Comparison of ENCODE assay signal across 30 mouse cellular contexts in the genomic region with DNA sequence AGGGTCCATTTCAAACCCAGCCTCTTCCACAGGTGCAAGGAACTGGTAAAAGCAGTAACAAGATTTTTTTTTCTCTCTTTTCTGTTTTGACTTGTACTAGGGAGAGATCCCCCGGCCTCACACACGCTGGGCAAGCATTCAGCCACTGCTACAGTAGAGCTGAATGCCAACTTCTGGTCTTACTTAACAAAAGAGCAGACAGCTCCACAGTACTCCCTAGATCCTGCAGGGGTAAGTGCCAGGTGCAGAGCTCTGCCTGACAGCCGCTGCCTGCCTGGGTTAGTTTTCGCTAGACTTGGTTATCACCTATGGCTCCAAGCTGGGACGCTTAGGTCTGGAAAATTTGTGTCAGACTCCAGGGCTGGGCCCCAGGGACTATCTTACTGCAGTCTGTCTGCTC. TPM values are rescaled to one million over a fixed set of nuclear protein-coding genes. Genes with fewer than 3 reads are reported as not detected.
DNase-seq lines count a peak whose midpoint lies in the region; ATAC-seq and TF ChIP-seq lines count a peak whose summit lies in the region.
"Had no signal": no experiment of that assay in that cellular context is flagged by ENCODE, and none has a peak within 500 bp of the region (broad histone marks: within the 10 kb centered on the region; RNA-seq: fewer than 3 reads in every experiment).

No protein-coding gene starts in this region.

- peak; percentile 23 to 26 for DNase-seq in cerebellum, postnatal 10 days
- DNase-seq in cerebellum, postnatal 36 days, result no peak
- no peak for DNase-seq in heart, postnatal 4 days
- peak; percentile 40 for DNase-seq in CH12.LX (ENCODE audit: extremely low read depth)
- DNase-seq in limb, embryonic 11.5 days (ENCODE audit: low spot score), result peak; percentile 57
- no peak for DNase-seq in liver, embryonic 11.5 days (ENCODE audit: low spot score)
- DNase-seq in gastrocnemius, postnatal 25 days, result no peak
- DNase-seq: adrenal gland, postnatal 36 days; cerebellum, adult 11 months; cerebellum, adult 9-11 months; gastrocnemius, postnatal 10 days; heart, adult 18-20 months; heart, postnatal 10 days; kidney, adult 18-20 months; layer of hippocampus, adult 9-11 months; thymus, adult 2 months; thymus, postnatal 4 days had no signal

- TF ChIP-seq EP300 in CH12.LX (IDR thresholded peaks at IDR 0.05; ENCODE audit: low read length), result peak; percentile 44; the same call in 1 of the 2 replicates

- no peak for TF ChIP-seq CTCF in CH12.LX (conservative IDR thresholded peaks at IDR 0.05 in 1 of 2, IDR thresholded peaks at IDR 0.05 in 1 of 2; ENCODE audit: low read depth in 2 of 2, low read length in 2 of 2)

- no peaks in the 10 kb centered on the region for H3K79me2 ChIP-seq in CH12.LX (replicated peaks; ENCODE audit: control insufficient read depth, extremely low read depth, insufficient read depth, poor library complexity, severe bottlenecking)

- no peak overlapping the region for H3K4me2 ChIP-seq in heart, embryonic 15.5 days
- H3K4me2 ChIP-seq in CH12.LX (ENCODE audit: insufficient read depth, low read depth, poor library complexity, severe bottlenecking), result no peak overlapping the region
- H3K4me2 ChIP-seq in limb, embryonic 11.5 days (ENCODE audit: low read depth, severe bottlenecking), result no peak overlapping the region
- no peak overlapping the region for H3K4me2 ChIP-seq in liver, embryonic 11.5 days
- H3K4me2 ChIP-seq: embryonic facial prominence, embryonic 12.5 days; forebrain, embryonic 13.5 days; hindbrain, embryonic 13.5 days; limb, embryonic 15.5 days; liver, embryonic 15.5 days; midbrain, embryonic 15.5 days had no signal

- in situ Hi-C loops in CH12.LX (cut with MboI; ENCODE audit: low pct_ligation_motif_present, low pct_unique_long_range_greater_than_20kb, low sequenced_read_pairs), result loop anchor here (5.0 to 25.0 kb wide), 3 partner anchors 102 to 837 kb away; no protein-coding TSS in a partner anchor

- ATAC-seq in heart, embryonic 15.5 days (replicated peaks; ENCODE audit: insufficient number of reproducible peaks, insufficient read depth, low FRiP score, low read depth), result no peak
- no peak for ATAC-seq in limb, embryonic 11.5 days (ENCODE audit: insufficient number of reproducible peaks, low FRiP score, low TSS enrichment, low read depth)
- no peak for ATAC-seq in liver, embryonic 11.5 days (replicated peaks; ENCODE audit: low FRiP score)
- ATAC-seq: forebrain, embryonic 13.5 days; inflammation-experienced regulatory T-cells, adult 6 months; midbrain, embryonic 15.5 days had no signal

- H3K9me3 ChIP-seq in heart, embryonic 15.5 days (replicated peaks), result no peaks in the 10 kb centered on the region
- peaks cover 7% of the 10 kb centered on the region for H3K9me3 ChIP-seq in CH12.LX (replicated peaks; ENCODE audit: low read length)
- H3K9me3 ChIP-seq in limb, embryonic 11.5 days (ENCODE audit: control insufficient read depth, low read length), result no peaks in the 10 kb centered on the region
- no peaks in the 10 kb centered on the region for H3K9me3 ChIP-seq in liver, embryonic 11.5 days (ENCODE audit: control insufficient read depth, low read length)
- H3K9me3 ChIP-seq: embryonic facial prominence, embryonic 12.5 days; forebrain, embryonic 13.5 days; hindbrain, embryonic 13.5 days; limb, embryonic 15.5 days; liver, embryonic 15.5 days; midbrain, embryonic 15.5 days had no signal

- WGBS in heart, embryonic 15.5 days, result 49% methylated on average over 5 of the region's 5 CpGs
- 66% methylated on average over 5 of the region's 5 CpGs for WGBS in limb, embryonic 11.5 days
- 82% methylated on average over 5 of the region's 5 CpGs for WGBS in liver, embryonic 11.5 days

- no peak for TF ChIP-seq POLR2A in CH12.LX (IDR thresholded peaks at IDR 0.05; ENCODE audit: low read depth, low read length)

- dilution Hi-C loops in CH12.LX (cut with MboI; ENCODE audit: extremely low pct_ligation_motif_present, extremely low pct_unique_long_range_greater_than_20kb, low sequenced_read_pairs), result no loop called here

- H3K27me3 ChIP-seq in heart, embryonic 15.5 days, result no peaks in the 10 kb centered on the region
- H3K27me3 ChIP-seq in CH12.LX (replicated peaks), result no peaks in the 10 kb centered on the region
- no peaks in the 10 kb centered on the region for H3K27me3 ChIP-seq in limb, embryonic 11.5 days (ENCODE audit: control insufficient read depth, insufficient read depth, low read length)
- no peaks in the 10 kb centered on the region for H3K27me3 ChIP-seq in liver, embryonic 11.5 days (replicated peaks; ENCODE audit: control insufficient read depth, insufficient read depth, low read length)
- H3K27me3 ChIP-seq: embryonic facial prominence, embryonic 12.5 days; forebrain, embryonic 13.5 days; hindbrain, embryonic 13.5 days; liver, embryonic 15.5 days; midbrain, embryonic 15.5 days had no signal

- no peak overlapping the region for H3K4me3 ChIP-seq in heart, embryonic 15.5 days
- H3K4me3 ChIP-seq in CH12.LX (replicated peaks in 1 of 3; ENCODE audit: low read depth in 2 of 3, low read length in 2 of 3, poor library complexity in 1 of 3), result no peak overlapping the region
- no peak overlapping the region for H3K4me3 ChIP-seq in limb, embryonic 11.5 days (ENCODE audit: low read depth, low read length)
- no peak overlapping the region for H3K4me3 ChIP-seq in liver, embryonic 11.5 days (ENCODE audit: low read depth, low read length)
- H3K4me3 ChIP-seq: embryonic facial prominence, embryonic 12.5 days; erythroblast, embryonic 14.5 days; forebrain, embryonic 13.5 days; hindbrain, embryonic 13.5 days; left cerebral cortex, adult 2 months; limb, embryonic 15.5 days; liver, embryonic 15.5 days; midbrain, embryonic 15.5 days had no signal

- H3K4me1 ChIP-seq in heart, embryonic 15.5 days (replicated peaks), result peaks cover 7% of the 10 kb centered on the region; the same call in 1 of the 2 replicates
- peaks cover 0 to 21% of the 10 kb centered on the region in 2 experiments; a peak in 2 of 4 replicates for H3K4me1 ChIP-seq in CH12.LX (ENCODE audit: control insufficient read depth in 1 of 2, insufficient read depth in 2 of 2)
- peaks cover 6% of the 10 kb centered on the region; the same call in 1 of the 2 replicates for H3K4me1 ChIP-seq in limb, embryonic 11.5 days (ENCODE audit: control insufficient read depth, insufficient read depth, low read length)
- H3K4me1 ChIP-seq in liver, embryonic 11.5 days (replicated peaks; ENCODE audit: control insufficient read depth, insufficient read depth, low read length), result no peaks in the 10 kb centered on the region
- H3K4me1 ChIP-seq: embryonic facial prominence, embryonic 12.5 days; liver, embryonic 15.5 days had no signal

- no peak overlapping the region for H3K9ac ChIP-seq in heart, embryonic 15.5 days
- H3K9ac ChIP-seq in CH12.LX (ENCODE audit: insufficient read depth, low read depth), result no peak overlapping the region
- H3K9ac ChIP-seq in limb, embryonic 11.5 days (ENCODE audit: low read length), result no peak overlapping the region
- no peak overlapping the region for H3K9ac ChIP-seq in liver, embryonic 11.5 days (ENCODE audit: low read depth, low read length)
- H3K9ac ChIP-seq: embryonic facial prominence, embryonic 12.5 days; forebrain, embryonic 13.5 days; hindbrain, embryonic 13.5 days; limb, embryonic 15.5 days; liver, embryonic 15.5 days; midbrain, embryonic 15.5 days had no signal

- no peaks in the 10 kb centered on the region for H3K36me3 ChIP-seq in heart, embryonic 15.5 days
- peaks cover 0 to 44% of the 10 kb centered on the region in 2 experiments for H3K36me3 ChIP-seq in CH12.LX (replicated peaks in 1 of 2; ENCODE audit: control insufficient read depth in 1 of 2, insufficient read depth in 1 of 2, low read length in 1 of 2)
- H3K36me3 ChIP-seq in limb, embryonic 11.5 days (ENCODE audit: control insufficient read depth, insufficient read depth, low read length), result no peaks in the 10 kb centered on the region
- H3K36me3 ChIP-seq in liver, embryonic 11.5 days (ENCODE audit: control insufficient read depth, insufficient read depth, low read length), result no peaks in the 10 kb centered on the region
- H3K36me3 ChIP-seq: embryonic facial prominence, embryonic 12.5 days; hindbrain, embryonic 13.5 days; limb, embryonic 15.5 days; liver, embryonic 15.5 days; midbrain, embryonic 15.5 days had no signal

- no peak for TF ChIP-seq RAD21 in CH12.LX (IDR thresholded peaks at IDR 0.05; ENCODE audit: low read depth, low read length)

- H3K27ac ChIP-seq in heart, embryonic 15.5 days, result 0 out of 2 replicates have a peak overlapping the region, but pooled peaks have one; percentile 5
- no peak overlapping the region for H3K27ac ChIP-seq in CH12.LX (ENCODE audit: insufficient read depth, low read depth)
- peak overlapping the region; percentile 16; the same call in 1 of the 2 replicates for H3K27ac ChIP-seq in limb, embryonic 11.5 days (replicated peaks; ENCODE audit: low read depth, low read length)
- H3K27ac ChIP-seq in liver, embryonic 11.5 days (ENCODE audit: low read depth, low read length), result no peak overlapping the region
- H3K27ac ChIP-seq: embryonic facial prominence, embryonic 12.5 days; forebrain, embryonic 13.5 days; hindbrain, embryonic 13.5 days; kidney, postnatal 0 days; left cerebral cortex, adult 2 months; liver, embryonic 15.5 days; macrophage; midbrain, embryonic 15.5 days; stomach, postnatal 0 days had no signal

TF ChIP-seq in CH12.LX, 34 proteins besides CTCF, POLR2A, EP300 and RAD21:
- TF ChIP-seq JUND (conservative IDR thresholded peaks at IDR 0.05; ENCODE audit: low read depth, low read length) (no peak), MEF2A (IDR thresholded peaks at IDR 0.05; ENCODE audit: borderline replicate concordance, low read depth, low read length) (no peak), TCF12 (IDR thresholded peaks at IDR 0.05; ENCODE audit: low read depth, low read length) (no peak), USF2 (conservative IDR thresholded peaks at IDR 0.05; ENCODE audit: low read depth, low read length) (no peak), ELF1 (IDR thresholded peaks at IDR 0.05; ENCODE audit: low read depth, low read length) (no peak), NELFE (IDR thresholded peaks at IDR 0.05; ENCODE audit: low read depth, low read length) (no peak), MAX (IDR thresholded peaks at IDR 0.05; ENCODE audit: low read length) (no peak)

RNA-seq across cellular contexts. Expression of a gene that starts 50.6 kb away (rescaled TPM):
- 58.0 and 61.5 TPM in 2 replicates for polyA plus RNA-seq in heart, embryonic 15.5 days (2015; fragmentation: Nextera tagmentation; extraction: Ambion mirVana)
- total RNA-seq in heart, postnatal 4 days (2021), result 100 to 1,000 TPM; 132 to 136 TPM
- total RNA-seq in CH12.LX (2012; rRNA removed) (184 and 238 TPM in 2 replicates), CH12.LX (2014; rRNA removed) (363 and 438 TPM in 2 replicates)
- polyA plus RNA-seq in CH12.LX (2012; ENCODE audit: insufficient read length, low read depth), result 529 and 585 TPM in 2 replicates
- 137 and 144 TPM in 2 replicates for polyA plus RNA-seq in limb, embryonic 11.5 days (2014; fragmentation: Nextera tagmentation; extraction: Ambion mirVana)
- 154 and 166 TPM in 2 replicates for polyA plus RNA-seq in liver, embryonic 11.5 days (2014; fragmentation: Nextera tagmentation; extraction: Ambion mirVana)
- 10 to 100 TPM; 86.5 to 89.0 TPM for total RNA-seq in gastrocnemius, postnatal 25 days (2021)

Comparison
In these comparisons a context has a peak if more than half of its experiments do, and no peak if none do; other contexts are left out.
1. DNase-seq: peak in cerebellum, postnatal 10 days (2 of 2), CH12.LX (single experiment) and limb, embryonic 11.5 days (single experiment); none in cerebellum, postnatal 36 days (0 of 2), heart, postnatal 4 days (single experiment), liver, embryonic 11.5 days (single experiment) and gastrocnemius, postnatal 25 days (single experiment).
2. H3K27ac ChIP-seq: peak in heart, embryonic 15.5 days (single experiment) and limb, embryonic 11.5 days (single experiment); none in CH12.LX (single experiment) and liver, embryonic 11.5 days (single experiment).